In genomic region chr5:98369426-98369825, GRCm38 (mm10) we compare ENCODE assay signal across 19 mouse cellular contexts. TPM values are rescaled to one million over a fixed set of nuclear protein-coding genes. Genes with fewer than 3 reads are reported as not detected.
A peak's percentile ranks its signal among the peaks of the same experiment; 100 is the strongest.
DNase-seq lines count a peak whose midpoint lies in the region; ATAC-seq and TF ChIP-seq lines count a peak whose summit lies in the region.
"Had no signal": no experiment of that assay in that cellular context is flagged by ENCODE, and none has a peak within 500 bp of the region (broad histone marks: within the 10 kb centered on the region; RNA-seq: fewer than 3 reads in every experiment).

No protein-coding gene starts in this region.

- H3K27me3 ChIP-seq in Patski, result no peaks in the 10 kb centered on the region
- H3K27me3 ChIP-seq: embryonic facial prominence, embryonic 13.5 days; hindbrain, embryonic 12.5 days; intestine, embryonic 15.5 days; liver, embryonic 12.5 days had no signal

- in situ Hi-C loops in Patski (cut with MboI; ENCODE audit: low pct_unique_long_range_greater_than_20kb), result no loop called here

- no peak for TF ChIP-seq POLR2A in brain, embryonic 14.5 days (IDR thresholded peaks at IDR 0.05; ENCODE audit: borderline replicate concordance, extremely low read depth, insufficient read depth, insufficient read length, poor library complexity, severe bottlenecking)

- peak; percentile 21 for ATAC-seq in Patski
- no peak for ATAC-seq in granulocyte monocyte progenitor cell, adult 5-6 weeks (replicated peaks; ENCODE audit: poor library complexity, severe bottlenecking)
- no peak for ATAC-seq in megakaryocyte progenitor cell, adult 5-6 weeks (replicated peaks; ENCODE audit: poor library complexity)
- ATAC-seq: intestine, embryonic 15.5 days; liver, embryonic 12.5 days had no signal

- DNase-seq in Patski (ENCODE audit: low read depth, low spot score), result no peak
- peak; percentile 29 for DNase-seq in brain, embryonic 14.5 days (ENCODE audit: low read depth)
- peak; percentile 55 to 67 for DNase-seq in left cerebral cortex, postnatal 14 days (ENCODE audit: low spot score in 2 of 2)
- peak; percentile 45 for DNase-seq in right cerebral cortex, postnatal 14 days
- no peak for DNase-seq in gastrocnemius, postnatal 25 days
- DNase-seq: adrenal gland, adult 8-10 months; cerebellum, adult 11-12 months; gastrocnemius, postnatal 14 days; kidney, adult 9 months; kidney, postnatal 36 days; lung, postnatal 4 days had no signal

- CTCF ChIA-PET in Patski (lab: Charles Lee), result interaction anchor here (1.0 to 1.4 kb wide), 5 partner anchors 10 to 365 kb away, joined by 3 read pairs; no protein-coding TSS in a partner anchor

- intact Hi-C loops in left cerebral cortex, postnatal 14 days (cut with DNase I), result no loop called here

- TF ChIP-seq CTCF in Patski (IDR thresholded peaks at IDR 0.05), result no peak
- TF ChIP-seq CTCF in brain, embryonic 14.5 days (IDR thresholded peaks at IDR 0.05; ENCODE audit: borderline replicate concordance, extremely low read depth, insufficient read depth, insufficient read length), result no peak

- POLR2A ChIA-PET in Patski (lab: Charles Lee), result interaction anchor here (0.9 kb wide), 1 partner anchor 780 kb away, joined by 3 read pairs; no protein-coding TSS in a partner anchor

RNA-seq across cellular contexts. Expression of gene Cfap299, which starts 40.3 kb away (rescaled TPM):
- polyA plus RNA-seq in Patski (2021), result 0.23 TPM
- 0.16 and 0.82 TPM in 2 replicates for polyA plus RNA-seq in brain, embryonic 14.5 days (2012; rRNA removed)
- total RNA-seq in left cerebral cortex, postnatal 14 days (2021), result under 1 TPM in 1 of 2 experiments, not detected in 1; 0.80 TPM
- total RNA-seq in granulocyte monocyte progenitor cell, adult 5-6 weeks (2014; fragmentation: Nextera tagmentation), result not detected in 2 replicates
- not detected in 2 replicates for total RNA-seq in granulocyte monocyte progenitor cell, adult 5-6 weeks (2017)
- total RNA-seq in megakaryocyte progenitor cell, adult 5-6 weeks (2015), result not detected in 2 replicates
- not detected in 2 replicates for total RNA-seq in megakaryocyte progenitor cell, adult 5-6 weeks (2017)
- not detected for total RNA-seq in gastrocnemius, postnatal 25 days (2021)
- total RNA-seq: adrenal gland, adult 8-10 months; gastrocnemius, postnatal 14 days; monocyte, adult 5-6 weeks had no signal
- polyA plus RNA-seq: liver, embryonic 12.5 days; neural tube, embryonic 11.5 days had no signal

Comparison
In these comparisons a context has a peak if more than half of its experiments do, and no peak if none do; other contexts are left out.
1. DNase-seq: peak in brain, embryonic 14.5 days (single experiment), left cerebral cortex, postnatal 14 days (2 of 2) and right cerebral cortex, postnatal 14 days (single experiment); none in Patski (single experiment) and gastrocnemius, postnatal 25 days (single experiment).